In the genomic region with DNA sequence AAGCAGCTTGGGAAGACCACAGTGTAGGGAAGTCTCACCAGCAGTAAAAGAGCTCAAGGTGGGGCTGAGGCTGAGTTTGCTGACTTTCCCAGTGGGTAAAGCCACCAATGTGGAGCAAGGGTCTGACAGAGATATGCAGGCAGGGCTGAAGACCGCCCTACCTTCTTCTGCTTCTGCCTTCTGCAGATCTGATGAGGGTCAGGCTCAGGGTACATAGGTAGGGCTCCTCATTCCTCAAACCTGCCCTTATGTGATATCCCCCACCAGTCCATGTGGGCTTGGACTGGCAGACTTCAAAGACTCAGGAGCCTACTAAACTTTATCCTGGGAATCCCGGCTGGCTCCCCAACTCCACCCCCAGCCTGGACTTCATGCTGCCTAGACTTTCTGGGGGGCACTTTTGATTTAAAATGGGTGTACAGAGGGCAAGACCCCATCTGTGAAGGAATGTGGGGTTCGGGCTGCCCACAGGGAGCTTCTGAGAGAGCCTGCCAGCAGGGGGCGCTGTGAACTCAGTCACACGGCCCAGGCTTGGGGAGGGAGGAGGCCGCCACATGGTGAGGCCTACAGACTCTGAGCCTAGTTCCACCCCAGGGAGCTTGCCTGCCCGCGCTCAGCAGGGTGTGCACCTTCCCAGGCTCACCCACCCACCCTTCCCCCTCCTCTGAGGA, we compare ENCODE assay signal across 8 mouse cellular contexts.
DNase-seq lines count a peak whose midpoint lies in the region; ATAC-seq and TF ChIP-seq lines count a peak whose summit lies in the region.

No protein-coding gene starts in this region.

- no peak overlapping the region for H3K4me2 ChIP-seq in midbrain, embryonic 11.5 days
- H3K4me2 ChIP-seq in midbrain, embryonic 15.5 days, result no peak overlapping the region
- H3K4me2 ChIP-seq in limb, embryonic 13.5 days (replicated peaks), result no peak overlapping the region
- H3K4me2 ChIP-seq in midbrain, postnatal 0 days (ENCODE audit: low read depth, low read length, poor library complexity, severe bottlenecking), result no peak overlapping the region

- TF ChIP-seq CTCF in cortical plate, adult 2 months (IDR thresholded peaks at IDR 0.05; ENCODE audit: extremely low read depth, insufficient read depth, low read length), result peak; percentile 47
- TF ChIP-seq CTCF in midbrain, postnatal 0 days (IDR thresholded peaks at IDR 0.05), result peak; percentile 67

- no peaks in the 10 kb centered on the region; the same call in 1 of the 2 replicates for H3K4me1 ChIP-seq in midbrain, embryonic 11.5 days (ENCODE audit: control insufficient read depth, insufficient read depth, low read length)
- H3K4me1 ChIP-seq in midbrain, embryonic 15.5 days, result no peaks in the 10 kb centered on the region
- H3K4me1 ChIP-seq in cortical plate, adult 2 months (ENCODE audit: control insufficient read depth, insufficient read depth, low read length), result 0 out of 2 replicates have a peak, but pooled peaks cover 1% of the 10 kb centered on the region
- H3K4me1 ChIP-seq in limb, embryonic 13.5 days, result peaks cover 61% of the 10 kb centered on the region
- no peaks in the 10 kb centered on the region for H3K4me1 ChIP-seq in midbrain, postnatal 0 days (ENCODE audit: insufficient read depth, low read length)

- H3K4me3 ChIP-seq in midbrain, embryonic 11.5 days (ENCODE audit: low read depth, low read length), result no peak overlapping the region
- H3K4me3 ChIP-seq in midbrain, embryonic 15.5 days, result no peak overlapping the region
- H3K4me3 ChIP-seq in cortical plate, adult 2 months (ENCODE audit: insufficient read depth, low read length), result no peak overlapping the region
- no peak overlapping the region for H3K4me3 ChIP-seq in limb, embryonic 13.5 days
- no peak overlapping the region for H3K4me3 ChIP-seq in midbrain, postnatal 0 days (ENCODE audit: low read depth, low read length)

- intact Hi-C loops in gastrocnemius, postnatal 36 days (cut with DNase I), result loop anchor here (1.0 to 5.0 kb wide), 4 partner anchors 77 to 273 kb away; no protein-coding TSS in a partner anchor

- peak; percentile 93 for DNase-seq in midbrain, embryonic 11.5 days (ENCODE audit: low spot score, missing footprints)
- DNase-seq in gastrocnemius, postnatal 36 days, result peak; percentile 90 to 92
- peak; percentile 94 for DNase-seq in kidney, adult 18-20 months
- peak; percentile 43 for DNase-seq in midbrain, postnatal 0 days (ENCODE audit: low spot score)
- DNase-seq in spleen, postnatal 4 days (ENCODE audit: low spot score in 2 of 2), result peak; percentile 94 to 100

- no peak overlapping the region for H3K9ac ChIP-seq in midbrain, embryonic 11.5 days (ENCODE audit: low read length)
- no peak overlapping the region for H3K9ac ChIP-seq in midbrain, embryonic 15.5 days
- no peak overlapping the region for H3K9ac ChIP-seq in limb, embryonic 13.5 days
- H3K9ac ChIP-seq in midbrain, postnatal 0 days (replicated peaks; ENCODE audit: low read length, poor library complexity, severe bottlenecking), result no peak overlapping the region

- TF ChIP-seq POLR2A in cortical plate, adult 2 months (IDR thresholded peaks at IDR 0.05; ENCODE audit: extremely low read depth, insufficient read depth, low read length), result no peak

- WGBS in midbrain, embryonic 11.5 days, result 19% methylated on average over 8 of the region's 8 CpGs
- WGBS in midbrain, embryonic 15.5 days, result 21% methylated on average over 8 of the region's 8 CpGs
- whole genome bisulfite sequencing in limb, embryonic 13.5 days, result 23% methylated on average over 8 of the region's 8 CpGs
- WGBS in midbrain, postnatal 0 days, result 29% methylated on average over 8 of the region's 8 CpGs

- no peaks in the 10 kb centered on the region for H3K9me3 ChIP-seq in midbrain, embryonic 11.5 days (ENCODE audit: control insufficient read depth, low read length)
- no peaks in the 10 kb centered on the region for H3K9me3 ChIP-seq in midbrain, embryonic 15.5 days
- no peaks in the 10 kb centered on the region for H3K9me3 ChIP-seq in limb, embryonic 13.5 days
- H3K9me3 ChIP-seq in midbrain, postnatal 0 days (ENCODE audit: low read length), result no peaks in the 10 kb centered on the region

- no peaks in the 10 kb centered on the region for H3K36me3 ChIP-seq in midbrain, embryonic 11.5 days (ENCODE audit: control insufficient read depth, insufficient read depth, low read length)
- no peaks in the 10 kb centered on the region for H3K36me3 ChIP-seq in midbrain, embryonic 15.5 days (replicated peaks)
- no peaks in the 10 kb centered on the region for H3K36me3 ChIP-seq in limb, embryonic 13.5 days
- H3K36me3 ChIP-seq in midbrain, postnatal 0 days (ENCODE audit: insufficient read depth, low read length), result no peaks in the 10 kb centered on the region

- no peak overlapping the region for H3K27ac ChIP-seq in midbrain, embryonic 11.5 days (ENCODE audit: low read depth, low read length)
- no peak overlapping the region for H3K27ac ChIP-seq in midbrain, embryonic 15.5 days
- no peak overlapping the region for H3K27ac ChIP-seq in cortical plate, adult 2 months (ENCODE audit: insufficient read depth, low read length)
- peak overlapping the region; percentile 22; the same call in 1 of the 2 replicates for H3K27ac ChIP-seq in limb, embryonic 13.5 days
- H3K27ac ChIP-seq in midbrain, postnatal 0 days (ENCODE audit: low read depth, low read length), result no peak overlapping the region

- peak; percentile 66 for ATAC-seq in midbrain, embryonic 11.5 days (ENCODE audit: low FRiP score)
- no peak for ATAC-seq in midbrain, embryonic 15.5 days (replicated peaks)
- ATAC-seq in limb, embryonic 13.5 days (ENCODE audit: low FRiP score, low read depth), result peak; percentile 44; the same call in 1 of the 2 replicates
- no peak for ATAC-seq in midbrain, postnatal 0 days (ENCODE audit: low FRiP score)

- H3K27me3 ChIP-seq in midbrain, embryonic 11.5 days (ENCODE audit: control insufficient read depth, insufficient read depth, low read length), result no peaks in the 10 kb centered on the region
- H3K27me3 ChIP-seq in midbrain, embryonic 15.5 days (replicated peaks), result no peaks in the 10 kb centered on the region
- H3K27me3 ChIP-seq in limb, embryonic 13.5 days, result no peaks in the 10 kb centered on the region
- no peaks in the 10 kb centered on the region for H3K27me3 ChIP-seq in midbrain, postnatal 0 days (ENCODE audit: insufficient read depth, low read length)

Comparison
In these comparisons a context has a peak if more than half of its experiments do, and no peak if none do; other contexts are left out.
1. ATAC-seq: peak in midbrain, embryonic 11.5 days (single experiment) and limb, embryonic 13.5 days (single experiment); none in midbrain, embryonic 15.5 days (single experiment) and midbrain, postnatal 0 days (single experiment).
2. DNase-seq: peak in every context shown above with its lines; median percentile 97 in spleen, postnatal 4 days; 94 in kidney, adult 18-20 months; 93 in midbrain, embryonic 11.5 days; 91 in gastrocnemius, postnatal 36 days; 43 in midbrain, postnatal 0 days.